Mouse (Mus musculus) midbrain, embryonic 10.5 days (tissue): ENCODE data around the gene 1700017N19Rik. TPM values are rescaled to one million over a fixed set of nuclear protein-coding genes. Genes with fewer than 3 reads are reported as not detected.
A peak's percentile ranks its signal among the peaks of the same experiment; 100 is the strongest.

Source experiments
- DNase-seq: peaks from one replicate; pipeline ENCODE4 v3.0.0-alpha.2; 2017; ENCODE audit warnings: low spot score
- H3K27ac ChIP-seq: fragments of 300-500 bp; sonication (generic); replicated peaks from 2 replicates; pipeline ENCODE4 v1.5.1; 2016; ENCODE audit warnings: mild to moderate bottlenecking
- H3K27me3 ChIP-seq: fragments of 300-500 bp; sonication (generic); 2 replicates; pipeline ENCODE4 v1.6.1; 2016; ENCODE audit warnings: low read depth, mild to moderate bottlenecking; ENCODE audit not compliant: poor library complexity, severe bottlenecking
- H3K36me3 ChIP-seq: fragments of 300-500 bp; sonication (generic); 2 replicates; pipeline ENCODE4 v1.6.1; 2016; ENCODE audit warnings: mild to moderate bottlenecking, moderate library complexity
- H3K4me1 ChIP-seq: fragments of 300-500 bp; sonication (generic); 2 replicates; pipeline ENCODE4 v1.6.1; 2016
- H3K4me3 ChIP-seq: fragments of 300-500 bp; sonication (generic); 2 replicates; pipeline ENCODE4 v1.5.1; 2016; ENCODE audit warnings: mild to moderate bottlenecking, moderate library complexity
- H3K9me3 ChIP-seq: fragments of 300-500 bp; sonication (generic); replicated peaks from 2 replicates; pipeline ENCODE4 v1.6.1; 2016; ENCODE audit warnings: mild to moderate bottlenecking
- WGBS: fragments of 180-500 bp; shearing (Covaris S2); methylation state at CpG from one replicate; pipeline ENCODE4 v1.1.7; 2016; 5-methylcytosine and 5-hydroxymethylcytosine counted together
- polyA plus RNA-seq: library from polyadenylated mRNA; unstranded; fragments of >200 nt; fragmentation: Nextera tagmentation; extraction: Ambion mirVana; gene quantifications from 2 replicates; pipeline ENCODE4 v1.2.1, GENCODE M21; 2016

The 1700017N19Rik gene
- polyA plus RNA-seq, 1 experiment from 2014 or later, result not detected

- Histone ChIP-seq H3K27ac (no peak overlapping the region), H3K27me3 (no peaks in the 10 kb centered on the region), H3K4me3 (no peak overlapping the region), H3K4me1 (no peaks in the 10 kb centered on the region), H3K9me3 (no peaks in the 10 kb centered on the region), H3K36me3 (no peaks in the 10 kb centered on the region)
- DNase-seq, result no peak
- 80% methylated on average over 6 of the region's 6 CpGs for WGBS
Observed at GRCm38 (mm10) chr10:100617233-100617903, 27.1 kb downstream of the 1700017N19Rik start.

- WGBS, result 92% methylated on average over 7 of the region's 7 CpGs
- DNase-seq, result no peak
- Histone ChIP-seq H3K9me3 (no peaks in the 10 kb centered on the region), H3K36me3 (no peaks in the 10 kb centered on the region), H3K4me1 (no peaks in the 10 kb centered on the region), H3K27me3 (no peaks in the 10 kb centered on the region), H3K4me3 (no peak overlapping the region), H3K27ac (no peak overlapping the region)
Observed at GRCm38 (mm10) chr10:100619474-100619873, 29.2 kb downstream of the 1700017N19Rik start.

- no peak overlapping the region for H3K27ac ChIP-seq
- WGBS, result 93% methylated on average over 12 of the region's 12 CpGs
- no peaks in the 10 kb centered on the region for H3K9me3 ChIP-seq
- no peak for DNase-seq
- H3K4me3 ChIP-seq, result no peak overlapping the region
- no peaks in the 10 kb centered on the region for H3K36me3 ChIP-seq
- no peaks in the 10 kb centered on the region for H3K4me1 ChIP-seq
- no peaks in the 10 kb centered on the region for H3K27me3 ChIP-seq
Observed at GRCm38 (mm10) chr10:100620040-100620439, 29.8 kb downstream of the 1700017N19Rik start.

- no peak for DNase-seq
- Histone ChIP-seq H3K27me3 (no peaks in the 10 kb centered on the region), H3K36me3 (no peaks in the 10 kb centered on the region), H3K9me3 (no peaks in the 10 kb centered on the region), H3K4me1 (no peaks in the 10 kb centered on the region), H3K4me3 (no peak overlapping the region), H3K27ac (no peak overlapping the region)
- WGBS, result 80% methylated on average over 3 of the region's 3 CpGs
Observed at GRCm38 (mm10) chr10:100622494-100622893, 32.2 kb downstream of the 1700017N19Rik start.

- no peak overlapping the region for H3K4me3 ChIP-seq
- H3K27ac ChIP-seq, result 0 out of 2 replicates have a peak overlapping the region, but pooled peaks have one; percentile 17
- no peaks in the 10 kb centered on the region for H3K9me3 ChIP-seq
- H3K27me3 ChIP-seq, result no peaks in the 10 kb centered on the region
- DNase-seq, result peak; percentile 47
- no peaks in the 10 kb centered on the region for H3K36me3 ChIP-seq
- H3K4me1 ChIP-seq, result 0 out of 2 replicates have a peak, but pooled peaks cover 4% of the 10 kb centered on the region
- 28% methylated on average over 20 of the region's 20 CpGs for WGBS
Observed at GRCm38 (mm10) chr10:100629762-100630438, 39.6 kb downstream of the 1700017N19Rik start.

GRCm38 (mm10) chr10:100642887-100643286 is 52.6 kb downstream of the 1700017N19Rik start:
- Histone ChIP-seq H3K27ac (no peak overlapping the region), H3K9me3 (no peaks in the 10 kb centered on the region), H3K4me3 (no peak overlapping the region), H3K4me1 (no peaks in the 10 kb centered on the region), H3K36me3 (no peaks in the 10 kb centered on the region), H3K27me3 (no peaks in the 10 kb centered on the region)
- 84% methylated on average over 3 of the region's 3 CpGs for WGBS
- DNase-seq, result no peak

GRCm38 (mm10) chr10:100645331-100645935 is 55.1 kb downstream of the 1700017N19Rik start:
- no peak overlapping the region for H3K27ac ChIP-seq
- 90% methylated on average over 4 of the region's 4 CpGs for WGBS

GRCm38 (mm10) chr10:100654183-100654582 is 63.9 kb downstream of the 1700017N19Rik start:
- no peak for DNase-seq
- H3K4me1 ChIP-seq, result peaks cover 2% of the 10 kb centered on the region
- no peaks in the 10 kb centered on the region for H3K27me3 ChIP-seq
- no peak overlapping the region for H3K4me3 ChIP-seq
- H3K36me3 ChIP-seq, result no peaks in the 10 kb centered on the region
- H3K9me3 ChIP-seq, result no peaks in the 10 kb centered on the region
- no peak overlapping the region for H3K27ac ChIP-seq

More at GRCm38 (mm10) chr10:100645331-100645935, 55.1 kb downstream of the 1700017N19Rik start:
- no peaks in the 10 kb centered on the region for H3K36me3 ChIP-seq
- H3K27me3 ChIP-seq, result no peaks in the 10 kb centered on the region
- no peaks in the 10 kb centered on the region for H3K9me3 ChIP-seq
- H3K4me3 ChIP-seq, result no peak overlapping the region
- no peak for DNase-seq
- H3K4me1 ChIP-seq, result no peaks in the 10 kb centered on the region

- Histone ChIP-seq H3K27ac (no peak overlapping the region), H3K4me1 (peaks cover 24% of the 10 kb centered on the region), H3K4me3 (no peak overlapping the region), H3K9me3 (no peaks in the 10 kb centered on the region), H3K27me3 (no peaks in the 10 kb centered on the region), H3K36me3 (no peaks in the 10 kb centered on the region)
- DNase-seq, result no peak
- 59% methylated on average over 2 of the region's 2 CpGs for WGBS
Observed at GRCm38 (mm10) chr10:100661970-100662590, 71.8 kb downstream of the 1700017N19Rik start.

Other genes with a start within 250 kb of the 1700017N19Rik start
- not detected in 2 replicates for gene Gm4302, start 249.6 kb upstream of the 1700017N19Rik start, polyA plus RNA-seq
- not detected in 2 replicates for gene Gm4303, start 244.5 kb upstream of the 1700017N19Rik start, polyA plus RNA-seq
- gene Gm4305, start 239.4 kb upstream of the 1700017N19Rik start, polyA plus RNA-seq, result not detected in 2 replicates
- not detected in 2 replicates for gene Gm4307, start 229.1 kb upstream of the 1700017N19Rik start, polyA plus RNA-seq
- not detected in 2 replicates for gene Gm4312, start 207.9 kb upstream of the 1700017N19Rik start, polyA plus RNA-seq
- 17.4 and 19.1 TPM in 2 replicates for gene Tmtc3, start 103.1 kb upstream of the 1700017N19Rik start, polyA plus RNA-seq
- 5.0 and 5.8 TPM in 2 replicates for gene Cep290, start 102.9 kb upstream of the 1700017N19Rik start, polyA plus RNA-seq
- gene 4930430F08Rik, start 61 bp upstream of the 1700017N19Rik start, polyA plus RNA-seq, result 10.4 and 11.0 TPM in 2 replicates